Mouse (Mus musculus) embryonic facial prominence, embryonic 14.5 days (tissue): ENCODE data around the gene Ptpn18. TPM values are rescaled to one million over a fixed set of nuclear protein-coding genes. Genes with fewer than 3 reads are reported as not detected.

ENCODE experiments used
- ATAC-seq: fragments of 200-750 bp; cut with Nextera tagmentation; 2 replicates; pipeline ENCODE4 v1.8.0; 2017; ENCODE audit warnings: low read depth, moderate number of reproducible peaks, moderate TSS enrichment
- DNase-seq: peaks from one replicate; pipeline ENCODE4 v3.0.0-alpha.2; 2015; ENCODE audit warnings: low spot score
- H3K27ac ChIP-seq: fragments of 300-500 bp; sonication (generic); replicated peaks from 2 replicates; pipeline ENCODE4 v1.5.1; 2014; ENCODE audit warnings: low read depth, mild to moderate bottlenecking, low read length, moderate library complexity
- H3K27me3 ChIP-seq: fragments of 300-500 bp; sonication (generic); replicated peaks from 2 replicates; pipeline ENCODE4 v1.6.1; 2014; ENCODE audit warnings: low read length; ENCODE audit not compliant: control insufficient read depth, insufficient read depth
- H3K36me3 ChIP-seq: fragments of 300-500 bp; sonication (generic); 2 replicates; pipeline ENCODE4 v1.6.1; 2014; ENCODE audit warnings: low read length, mixed read lengths; ENCODE audit not compliant: control insufficient read depth, insufficient read depth
- H3K4me1 ChIP-seq: fragments of 300-500 bp; sonication (generic); 2 replicates; pipeline ENCODE4 v1.6.1; 2014; ENCODE audit warnings: antibody characterized with exemption, low read length; ENCODE audit not compliant: control insufficient read depth, insufficient read depth
- H3K4me2 ChIP-seq: fragments of 300-500 bp; sonication (generic); 2 replicates; pipeline ENCODE4 v1.6.1; 2014; ENCODE audit warnings: low read depth, mild to moderate bottlenecking, low read length, moderate library complexity, mixed read lengths
- H3K4me3 ChIP-seq: fragments of 300-500 bp; sonication (generic); 2 replicates; pipeline ENCODE4 v1.5.1; 2014; ENCODE audit warnings: low read depth, mild to moderate bottlenecking, low read length
- H3K9ac ChIP-seq: fragments of 300-500 bp; sonication (generic); 2 replicates; pipeline ENCODE4 v1.6.1; 2014; ENCODE audit warnings: low read depth, mild to moderate bottlenecking, low read length, moderate library complexity, mixed read lengths
- H3K9me3 ChIP-seq: fragments of 300-500 bp; sonication (generic); 2 replicates; pipeline ENCODE4 v1.6.1; 2016; ENCODE audit warnings: low read length; ENCODE audit not compliant: control insufficient read depth
- WGBS: fragments of 180-500 bp; shearing (Covaris S2); extraction: QIAGEN DNeasy Blood & Tissue Kit; methylation state at CpG from one replicate; pipeline ENCODE4 v1.1.7; 2014; 5-methylcytosine and 5-hydroxymethylcytosine counted together
- polyA plus RNA-seq: library from polyadenylated mRNA; unstranded; fragments of >200 nt; fragmentation: Nextera tagmentation; extraction: Ambion mirVana; gene quantifications from 2 replicates; pipeline ENCODE4 v1.2.1, GENCODE M21; 2014

Gene Ptpn18
- polyA plus RNA-seq, 1 experiment from 2014 or later, result 19.4 TPM

DNA sequence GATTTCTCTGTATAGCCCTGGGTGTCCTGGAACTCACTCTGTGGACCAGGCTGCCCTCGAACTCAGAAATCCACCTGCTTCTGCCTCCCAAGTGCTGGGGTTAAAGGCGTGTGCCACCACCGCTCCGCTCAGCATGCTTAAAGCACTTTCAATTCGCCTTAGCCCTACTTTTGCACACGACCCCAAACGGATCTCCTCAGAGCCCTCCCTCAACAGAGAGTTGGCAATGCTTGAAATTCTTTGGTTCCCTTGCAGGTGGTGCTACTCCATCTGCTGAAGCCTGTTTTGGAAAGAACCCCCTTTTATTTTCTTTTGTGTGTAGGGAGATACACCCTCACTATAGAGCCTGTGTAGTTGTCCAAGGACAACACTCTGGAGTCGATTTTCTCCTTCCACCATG lies 1.1 kb upstream of the Ptpn18 start:
- DNase-seq, result no peak
- ATAC-seq, result no peak

DNA sequence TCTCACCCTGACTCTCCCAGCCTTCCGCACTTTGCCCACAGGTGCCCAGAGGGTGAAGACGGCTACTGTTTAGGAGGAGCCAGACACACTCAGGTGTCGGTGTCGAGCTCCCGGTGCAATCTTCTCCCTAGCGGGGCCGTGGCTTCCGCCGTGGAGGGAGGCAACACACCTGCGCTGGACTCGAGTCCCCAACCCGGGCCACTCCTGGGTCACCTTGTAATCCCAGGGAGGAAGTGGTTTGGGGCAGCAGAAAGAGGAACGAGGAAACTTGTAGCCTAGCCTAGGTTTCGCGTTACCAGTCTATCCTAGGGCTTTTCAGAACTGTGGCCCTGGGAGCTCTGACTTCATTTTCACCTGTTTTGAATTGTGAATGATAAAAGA lies 489 bp downstream of the Ptpn18 start:
- under 1% methylated on average over 15 of the region's 15 CpGs for WGBS
- no peak overlapping the region for H3K27ac ChIP-seq
- H3K9me3 ChIP-seq, result no peaks in the 10 kb centered on the region
- ATAC-seq, result 0 out of 2 replicates have a peak, but pooled peaks have one; percentile 8
- peak overlapping the region; percentile 47 for H3K4me3 ChIP-seq
- H3K36me3 ChIP-seq, result no peaks in the 10 kb centered on the region
- DNase-seq, result no peak
- H3K27me3 ChIP-seq, result peaks cover 46% of the 10 kb centered on the region
- peak overlapping the region; percentile 43 for H3K9ac ChIP-seq
- peak overlapping the region; percentile 72 for H3K4me2 ChIP-seq
- peaks cover 4% of the 10 kb centered on the region; the same call in 1 of the 2 replicates for H3K4me1 ChIP-seq

More for the DNA sequence above, 1.1 kb upstream of the Ptpn18 start:
- peaks cover 4% of the 10 kb centered on the region; the same call in 1 of the 2 replicates for H3K4me1 ChIP-seq
- no peak overlapping the region for H3K9ac ChIP-seq
- no peaks in the 10 kb centered on the region for H3K36me3 ChIP-seq
- H3K4me3 ChIP-seq, result no peak overlapping the region
- no peak overlapping the region for H3K27ac ChIP-seq
- 35% methylated on average over 8 of the region's 8 CpGs for WGBS
- H3K27me3 ChIP-seq, result peaks cover 43% of the 10 kb centered on the region
- H3K9me3 ChIP-seq, result no peaks in the 10 kb centered on the region
- no peak overlapping the region for H3K4me2 ChIP-seq

- ATAC-seq (no peak), DNase-seq (peak; percentile 51)
- H3K9ac ChIP-seq, result no peak overlapping the region
- no peaks in the 10 kb centered on the region for H3K36me3 ChIP-seq
- 19% methylated on average over 5 of the region's 7 CpGs for WGBS
- H3K27ac ChIP-seq, result no peak overlapping the region
- no peak overlapping the region for H3K4me2 ChIP-seq
- peaks cover 4% of the 10 kb centered on the region; the same call in 1 of the 2 replicates for H3K4me1 ChIP-seq
- no peaks in the 10 kb centered on the region for H3K9me3 ChIP-seq
- H3K4me3 ChIP-seq, result no peak overlapping the region
- H3K27me3 ChIP-seq, result peaks cover 37% of the 10 kb centered on the region
Measured at GRCm38 (mm10) chr1:34462766-34463165, 3.2 kb downstream of the Ptpn18 start.

GRCm38 (mm10) chr1:34464310-34464817 lies 4.8 kb downstream of the Ptpn18 start:
- Histone ChIP-seq H3K27ac (no peak overlapping the region), H3K4me1 (peaks cover 4% of the 10 kb centered on the region; the same call in 1 of the 2 replicates), H3K27me3 (peaks cover 22% of the 10 kb centered on the region), H3K4me2 (no peak overlapping the region), H3K9me3 (no peaks in the 10 kb centered on the region), H3K36me3 (no peaks in the 10 kb centered on the region), H3K9ac (no peak overlapping the region), H3K4me3 (no peak overlapping the region)
- ATAC-seq (no peak), DNase-seq (no peak)
- WGBS, result 89% methylated on average over 8 of the region's 8 CpGs

DNA sequence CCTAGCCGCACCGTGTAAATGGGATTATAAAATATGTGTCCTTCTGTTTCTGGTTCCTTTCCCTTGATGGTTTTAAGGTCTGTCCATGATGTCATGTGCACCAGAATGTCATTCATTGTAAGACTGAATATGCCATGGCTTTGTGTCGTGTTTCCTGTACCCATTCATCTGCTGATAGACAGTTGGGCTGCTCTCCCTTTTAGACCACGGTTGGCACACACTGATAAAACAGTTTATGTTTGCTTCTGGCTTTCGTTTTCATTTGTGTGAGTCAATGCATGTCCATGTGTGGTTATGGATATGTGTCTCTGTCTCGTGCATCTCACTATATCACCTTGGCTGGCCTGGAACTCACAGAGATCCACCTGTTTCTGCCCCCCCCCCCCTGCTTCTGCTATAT lies 5.9 kb downstream of the Ptpn18 start:
- ATAC-seq (no peak), DNase-seq (no peak)
- no peaks in the 10 kb centered on the region for H3K36me3 ChIP-seq
- no peak overlapping the region for H3K9ac ChIP-seq
- H3K4me2 ChIP-seq, result no peak overlapping the region
- peaks cover 12% of the 10 kb centered on the region for H3K27me3 ChIP-seq
- 80% methylated on average over 6 of the region's 6 CpGs for WGBS
- H3K4me1 ChIP-seq, result no peaks in the 10 kb centered on the region
- H3K4me3 ChIP-seq, result no peak overlapping the region
- no peak overlapping the region for H3K27ac ChIP-seq
- H3K9me3 ChIP-seq, result no peaks in the 10 kb centered on the region

DNA sequence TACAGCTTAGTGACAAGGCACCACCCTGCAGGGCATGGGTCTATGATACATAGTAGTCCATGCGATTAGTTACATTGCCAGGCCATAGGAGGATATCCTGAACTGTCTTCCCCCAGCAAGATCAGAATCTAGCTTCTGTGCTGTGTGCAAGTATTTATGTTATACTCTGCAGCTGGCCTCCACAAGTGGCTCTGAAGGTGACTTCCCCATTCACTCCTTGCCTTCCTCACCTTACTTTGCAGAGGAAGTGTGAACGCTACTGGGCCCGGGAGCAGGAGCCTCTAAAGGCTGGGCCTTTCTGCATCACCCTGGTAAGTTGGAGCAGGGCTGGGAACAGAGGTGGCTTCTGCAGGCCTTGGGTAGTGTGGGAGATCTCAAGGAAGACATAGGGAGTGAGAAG lies 8.5 kb downstream of the Ptpn18 start:
- ATAC-seq (no peak), DNase-seq (no peak)
- Histone ChIP-seq H3K36me3 (no peaks in the 10 kb centered on the region), H3K27me3 (peaks cover 10% of the 10 kb centered on the region; the same call in 1 of the 2 replicates), H3K9me3 (no peaks in the 10 kb centered on the region), H3K4me2 (no peak overlapping the region), H3K9ac (no peak overlapping the region), H3K4me1 (0 out of 2 replicates have a peak, but pooled peaks cover 3% of the 10 kb centered on the region), H3K4me3 (no peak overlapping the region), H3K27ac (no peak overlapping the region)
- 73% methylated on average over 3 of the region's 3 CpGs for whole genome bisulfite sequencing

DNA sequence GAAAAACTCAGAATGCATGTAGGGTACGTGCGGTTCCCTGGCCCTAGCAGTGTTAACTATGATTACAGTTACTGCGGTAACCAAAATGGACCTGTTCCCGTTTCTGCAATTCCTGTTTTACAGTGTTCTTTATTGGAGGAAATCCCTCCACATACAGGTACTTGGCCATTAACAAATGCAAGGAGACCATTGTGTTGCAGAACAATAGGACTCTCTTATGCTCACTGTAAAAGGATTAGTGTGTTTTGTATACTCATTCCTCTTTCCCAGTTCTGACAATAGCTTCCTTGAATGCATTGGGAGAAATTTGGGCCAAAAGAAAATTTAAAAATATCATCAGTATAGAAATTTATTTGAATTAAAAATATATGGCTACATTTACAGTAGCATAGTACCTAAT lies 8.9 kb downstream of the Ptpn18 start:
- Histone ChIP-seq H3K4me2 (no peak overlapping the region), H3K4me1 (0 out of 2 replicates have a peak, but pooled peaks cover 3% of the 10 kb centered on the region), H3K9me3 (no peaks in the 10 kb centered on the region), H3K36me3 (no peaks in the 10 kb centered on the region), H3K27ac (no peak overlapping the region), H3K27me3 (peaks cover 10% of the 10 kb centered on the region; the same call in 1 of the 2 replicates), H3K4me3 (no peak overlapping the region), H3K9ac (no peak overlapping the region)
- DNase-seq, result no peak
- 68% methylated on average over 4 of the region's 4 CpGs for WGBS
- no peak for ATAC-seq

- no peaks in the 10 kb centered on the region for H3K9me3 ChIP-seq
- DNase-seq (no peak), ATAC-seq (no peak)
- H3K36me3 ChIP-seq, result no peaks in the 10 kb centered on the region
- 67% methylated on average over 5 of the region's 5 CpGs for WGBS
- peaks cover 7% of the 10 kb centered on the region; the same call in 1 of the 2 replicates for H3K27me3 ChIP-seq
- H3K27ac ChIP-seq, result no peak overlapping the region
- H3K4me1 ChIP-seq, result 0 out of 2 replicates have a peak, but pooled peaks cover 3% of the 10 kb centered on the region
- H3K4me3 ChIP-seq, result no peak overlapping the region
- no peak overlapping the region for H3K4me2 ChIP-seq
- no peak overlapping the region for H3K9ac ChIP-seq
Measured at GRCm38 (mm10) chr1:34469801-34470200, 10.2 kb downstream of the Ptpn18 start.
